Mouse (Mus musculus): ENCODE measurements around the gene Jak2. TPM values are rescaled to one million over a fixed set of nuclear protein-coding genes. Genes with fewer than 3 reads are reported as not detected.

The Jak2 gene
- polyA plus RNA-seq (2012; rRNA removed): 17.1 and 17.9 TPM in 2 replicates

DNA sequence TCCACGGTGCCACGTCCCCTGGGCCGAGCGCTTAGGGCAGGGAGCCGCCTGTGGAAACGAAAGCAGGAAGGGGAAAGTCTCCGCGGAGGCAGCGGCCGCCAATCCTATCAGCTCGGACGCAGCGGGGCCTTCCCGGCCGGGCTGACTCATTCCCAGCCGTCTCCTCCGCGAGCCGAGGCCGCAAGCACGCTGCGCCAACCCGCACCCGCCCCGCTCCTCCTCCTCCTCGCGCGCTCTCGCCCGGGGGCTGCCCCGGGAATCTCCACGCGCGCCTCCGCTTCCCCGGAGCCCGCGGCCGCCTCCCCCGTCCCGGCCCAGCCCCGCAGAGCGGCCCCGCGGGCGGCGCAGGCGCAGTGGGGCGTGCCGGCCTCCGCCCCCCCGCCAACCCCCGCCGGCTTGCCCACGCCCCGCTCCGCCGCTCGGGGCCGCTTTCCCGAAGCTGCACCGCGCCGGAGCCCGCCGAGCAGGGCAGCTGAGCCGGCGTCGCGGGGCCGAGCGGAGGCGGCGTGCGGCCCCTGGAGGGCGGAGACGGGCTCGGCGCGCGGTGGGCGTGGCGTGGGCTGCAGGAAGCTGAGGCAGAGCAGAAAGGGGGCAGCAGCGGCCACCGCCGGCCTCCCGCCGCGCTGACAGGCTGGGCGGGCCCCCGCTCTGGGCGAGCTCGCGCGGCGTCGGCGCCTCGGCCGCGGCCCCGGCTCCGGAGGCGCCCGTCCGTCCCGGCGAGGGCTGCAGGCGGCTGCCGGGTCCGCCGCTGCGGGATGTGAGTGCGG is at the start of gene Jak2:
TSS of gene Jak2 (plus strand) at position 638 of the 767 bp plus-strand sequence.
- Histone ChIP-seq H3K27ac (ENCODE audit: insufficient read depth, low read length) (peak within 1 kb of the TSS; percentile 86), H3K4me1 (ENCODE audit: control insufficient read depth, insufficient read depth, low read length) (peaks cover 4% of the 10 kb centered on the region; the same call in 1 of the 2 replicates), H3K4me3 (replicated peaks; ENCODE audit: insufficient read depth, low read depth, low read length) (peak within 1 kb of the TSS; percentile 79), H3K27me3 (ENCODE audit: control insufficient read depth, insufficient read depth, low read length) (no peaks in the 10 kb centered on the region)
- under 1% methylated on average over 95 of the region's 114 CpGs for WGBS
- peak; percentile 91 to 92 for DNase-seq
- TF ChIP-seq POLR2A (IDR thresholded peaks at IDR 0.05; ENCODE audit: borderline replicate concordance, insufficient read depth, low read length) (peak; percentile 45; the same call in 1 of the 2 replicates), CTCF (IDR thresholded peaks at IDR 0.05; ENCODE audit: borderline replicate concordance, insufficient read depth, low read depth, low read length) (no peak)

DNA sequence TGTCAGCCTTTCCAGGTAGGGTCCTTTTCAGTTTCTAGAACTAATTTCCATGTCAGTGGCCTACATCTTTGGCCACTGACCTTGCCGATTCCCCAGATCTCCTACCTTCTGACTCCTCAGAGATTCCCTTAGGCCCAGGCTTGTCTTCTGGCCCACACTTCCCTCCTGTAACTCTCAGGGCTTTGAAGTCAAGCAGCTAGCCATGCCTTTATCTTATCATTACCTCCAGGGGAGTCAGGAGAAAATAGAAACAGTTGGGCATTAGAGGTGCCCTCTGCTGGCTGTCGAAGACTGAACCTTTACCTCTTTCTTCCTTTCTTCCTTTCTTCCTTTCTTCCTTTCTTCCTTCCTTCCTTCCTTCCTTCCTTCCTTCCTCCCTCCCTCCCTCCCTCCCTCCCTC is 48.3 kb upstream of the Jak2 start:
- Histone ChIP-seq H3K27me3 (ENCODE audit: control insufficient read depth, insufficient read depth, low read length) (no peaks in the 10 kb centered on the region), H3K27ac (ENCODE audit: insufficient read depth, low read length) (no peak overlapping the region)

GRCm38 (mm10) chr19:29204583-29204982 is 47.0 kb upstream of the Jak2 start:
- Histone ChIP-seq H3K27ac (ENCODE audit: insufficient read depth, low read length) (no peak overlapping the region), H3K27me3 (ENCODE audit: control insufficient read depth, insufficient read depth, low read length) (no peaks in the 10 kb centered on the region), H3K4me3 (replicated peaks; ENCODE audit: insufficient read depth, low read depth, low read length) (no peak overlapping the region), H3K4me1 (ENCODE audit: control insufficient read depth, insufficient read depth, low read length) (no peaks in the 10 kb centered on the region)
- 33% methylated on average over 4 of the region's 4 CpGs for WGBS
- DNase-seq: no peak
- TF ChIP-seq CTCF (IDR thresholded peaks at IDR 0.05; ENCODE audit: borderline replicate concordance, insufficient read depth, low read depth, low read length): no peak
- no peak for TF ChIP-seq POLR2A (IDR thresholded peaks at IDR 0.05; ENCODE audit: borderline replicate concordance, insufficient read depth, low read length)

More for the DNA sequence above, 48.3 kb upstream of the Jak2 start:
- WGBS: 62% methylated on average over 2 of the region's 2 CpGs
- no peak overlapping the region for H3K4me3 ChIP-seq (replicated peaks; ENCODE audit: insufficient read depth, low read depth, low read length)
- no peak for DNase-seq
- TF ChIP-seq POLR2A (IDR thresholded peaks at IDR 0.05; ENCODE audit: borderline replicate concordance, insufficient read depth, low read length): no peak
- TF ChIP-seq CTCF (IDR thresholded peaks at IDR 0.05; ENCODE audit: borderline replicate concordance, insufficient read depth, low read depth, low read length): peak; percentile 20; the same call in 1 of the 2 replicates
- no peaks in the 10 kb centered on the region for H3K4me1 ChIP-seq (ENCODE audit: control insufficient read depth, insufficient read depth, low read length)

GRCm38 (mm10) chr19:29205267-29205666 is 46.4 kb upstream of the Jak2 start:
- H3K4me1 ChIP-seq (ENCODE audit: control insufficient read depth, insufficient read depth, low read length): no peaks in the 10 kb centered on the region
- no peak overlapping the region for H3K27ac ChIP-seq (ENCODE audit: insufficient read depth, low read length)
- DNase-seq: no peak
- WGBS: 86% methylated on average over 2 of the region's 2 CpGs
- H3K27me3 ChIP-seq (ENCODE audit: control insufficient read depth, insufficient read depth, low read length): no peaks in the 10 kb centered on the region
- no peak overlapping the region for H3K4me3 ChIP-seq (replicated peaks; ENCODE audit: insufficient read depth, low read depth, low read length)
- TF ChIP-seq CTCF (IDR thresholded peaks at IDR 0.05; ENCODE audit: borderline replicate concordance, insufficient read depth, low read depth, low read length) (no peak), POLR2A (IDR thresholded peaks at IDR 0.05; ENCODE audit: borderline replicate concordance, insufficient read depth, low read length) (no peak)

GRCm38 (mm10) chr19:29209898-29210297 is 41.7 kb upstream of the Jak2 start:
- no peaks in the 10 kb centered on the region for H3K4me1 ChIP-seq (ENCODE audit: control insufficient read depth, insufficient read depth, low read length)
- H3K4me3 ChIP-seq (replicated peaks; ENCODE audit: insufficient read depth, low read depth, low read length): no peak overlapping the region
- no peaks in the 10 kb centered on the region for H3K27me3 ChIP-seq (ENCODE audit: control insufficient read depth, insufficient read depth, low read length)
- no peak overlapping the region for H3K27ac ChIP-seq (ENCODE audit: insufficient read depth, low read length)
- no peak for TF ChIP-seq CTCF (IDR thresholded peaks at IDR 0.05; ENCODE audit: borderline replicate concordance, insufficient read depth, low read depth, low read length)
- no peak for TF ChIP-seq POLR2A (IDR thresholded peaks at IDR 0.05; ENCODE audit: borderline replicate concordance, insufficient read depth, low read length)
- no peak for DNase-seq
- 92% methylated on average over 7 of the region's 7 CpGs for WGBS

DNA sequence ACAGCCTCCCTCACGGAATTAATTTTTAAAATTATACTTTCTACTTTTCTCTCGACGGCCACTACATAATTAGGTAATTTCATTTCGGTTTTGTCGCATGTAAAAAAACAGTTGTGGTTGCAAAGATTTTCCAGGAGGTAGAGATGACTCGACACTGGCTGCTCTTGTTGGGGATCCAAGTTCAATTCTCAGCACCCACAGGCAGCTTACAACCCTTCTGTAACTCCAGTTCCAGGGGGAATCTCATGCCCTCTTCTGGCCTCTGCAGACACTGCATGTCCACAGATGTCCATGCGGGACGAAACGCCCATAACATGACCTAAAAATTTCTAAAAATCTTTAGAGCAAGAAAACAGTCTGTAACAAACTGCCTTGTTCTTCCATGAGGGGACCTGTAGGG is 41.3 kb upstream of the Jak2 start:
- TF ChIP-seq CTCF (IDR thresholded peaks at IDR 0.05; ENCODE audit: borderline replicate concordance, insufficient read depth, low read depth, low read length) (no peak), POLR2A (IDR thresholded peaks at IDR 0.05; ENCODE audit: borderline replicate concordance, insufficient read depth, low read length) (no peak)
- H3K27me3 ChIP-seq (ENCODE audit: control insufficient read depth, insufficient read depth, low read length): no peaks in the 10 kb centered on the region
- WGBS: 95% methylated on average over 9 of the region's 9 CpGs
- H3K4me3 ChIP-seq (replicated peaks; ENCODE audit: insufficient read depth, low read depth, low read length): no peak overlapping the region
- no peaks in the 10 kb centered on the region for H3K4me1 ChIP-seq (ENCODE audit: control insufficient read depth, insufficient read depth, low read length)
- no peak for DNase-seq
- H3K27ac ChIP-seq (ENCODE audit: insufficient read depth, low read length): no peak overlapping the region

DNA sequence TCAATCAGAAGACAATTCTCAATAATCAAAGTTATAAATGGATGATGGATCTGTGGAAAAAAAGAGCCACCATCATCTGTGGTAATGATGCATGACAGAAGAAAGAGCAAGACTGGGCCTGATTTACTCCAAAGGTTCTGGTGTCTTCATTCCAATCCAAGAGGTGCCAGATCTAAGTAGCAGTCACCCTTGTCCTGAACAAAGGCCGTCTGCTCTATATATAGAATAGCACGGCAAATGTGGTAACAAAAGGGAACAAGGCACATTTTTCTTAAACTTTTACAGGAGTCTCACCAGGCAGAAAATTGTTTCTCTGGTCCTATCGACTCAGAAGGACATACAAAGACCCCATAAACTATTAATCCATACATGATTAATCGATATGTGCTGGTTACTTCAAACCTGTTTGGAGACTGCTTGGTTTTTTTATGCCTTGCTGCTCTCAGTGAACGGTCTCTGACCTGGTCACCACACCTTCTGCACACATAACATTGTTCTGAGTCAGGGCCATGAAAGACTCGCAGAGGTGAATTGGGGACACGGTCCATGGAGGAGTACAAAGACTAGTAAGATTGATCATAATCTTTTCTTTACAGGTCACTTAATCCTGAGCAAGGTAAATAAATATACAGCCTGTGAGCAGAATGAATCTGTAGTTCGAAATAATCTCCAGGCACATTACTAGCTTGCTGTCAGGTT is 35.7 kb upstream of the Jak2 start:
- no peak overlapping the region for H3K4me3 ChIP-seq (replicated peaks; ENCODE audit: insufficient read depth, low read depth, low read length)
- no peaks in the 10 kb centered on the region for H3K27me3 ChIP-seq (ENCODE audit: control insufficient read depth, insufficient read depth, low read length)
- H3K27ac ChIP-seq (ENCODE audit: insufficient read depth, low read length): no peak overlapping the region
- DNase-seq: no peak
- WGBS: 34% methylated on average over 8 of the region's 8 CpGs
- H3K4me1 ChIP-seq (ENCODE audit: control insufficient read depth, insufficient read depth, low read length): no peaks in the 10 kb centered on the region
- TF ChIP-seq POLR2A (IDR thresholded peaks at IDR 0.05; ENCODE audit: borderline replicate concordance, insufficient read depth, low read length): no peak
- TF ChIP-seq CTCF (IDR thresholded peaks at IDR 0.05; ENCODE audit: borderline replicate concordance, insufficient read depth, low read depth, low read length): no peak

Measured in cerebellum, adult 2 months (tissue).